Comparison of ENCODE assay signal across 17 mouse cellular contexts in the genomic region with DNA sequence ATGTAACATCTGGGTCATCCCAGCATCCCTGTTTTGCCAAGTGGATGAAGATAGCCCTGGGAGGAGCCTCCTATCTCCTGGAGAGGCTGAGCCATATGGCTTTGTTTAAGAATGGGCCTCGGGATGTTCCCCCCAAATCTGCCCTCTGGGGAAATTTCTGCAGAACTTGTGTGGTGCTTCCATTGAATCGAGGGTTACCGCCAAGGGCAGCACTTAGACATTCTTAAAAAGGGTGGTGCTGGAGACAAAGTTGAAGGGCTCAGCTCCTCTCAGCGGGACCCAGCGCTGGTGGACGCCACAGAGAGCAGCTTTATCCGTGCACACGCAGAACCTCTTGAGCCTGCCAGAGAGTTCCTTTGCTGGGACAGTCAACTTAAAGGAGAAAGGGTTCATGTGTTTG.
A peak's percentile ranks its signal among the peaks of the same experiment; 100 is the strongest.
DNase-seq lines count a peak whose midpoint lies in the region; ATAC-seq and TF ChIP-seq lines count a peak whose summit lies in the region.
"Had no signal": no experiment of that assay in that cellular context is flagged by ENCODE, and none has a peak within 500 bp of the region (broad histone marks: within the 10 kb centered on the region; RNA-seq: fewer than 3 reads in every experiment).

No protein-coding gene starts in this region.

- H3K9me3 ChIP-seq in intestine, embryonic 16.5 days (ENCODE audit: control insufficient read depth, low read length): no peaks in the 10 kb centered on the region
- H3K9me3 ChIP-seq in intestine, embryonic 15.5 days: no peaks in the 10 kb centered on the region
- H3K9me3 ChIP-seq in lung, postnatal 0 days (ENCODE audit: low read length): no peaks in the 10 kb centered on the region
- H3K9me3 ChIP-seq in ES-E14 (ENCODE audit: control insufficient read depth, insufficient read depth, low read depth, low read length): no peaks in the 10 kb centered on the region
- no peaks in the 10 kb centered on the region for H3K9me3 ChIP-seq in embryonic facial prominence, embryonic 15.5 days (replicated peaks)
- no peaks in the 10 kb centered on the region for H3K9me3 ChIP-seq in midbrain, postnatal 0 days (ENCODE audit: low read length)
- H3K9me3 ChIP-seq: midbrain, embryonic 10.5 days; neural tube, embryonic 12.5 days had no signal

- TF ChIP-seq CTCF in lung, postnatal 0 days (IDR thresholded peaks at IDR 0.05): no peak
- no peak for TF ChIP-seq CTCF in midbrain, postnatal 0 days (IDR thresholded peaks at IDR 0.05)

- no peaks in the 10 kb centered on the region for H3K36me3 ChIP-seq in intestine, embryonic 16.5 days (ENCODE audit: control insufficient read depth, insufficient read depth, low read length)
- H3K36me3 ChIP-seq in intestine, embryonic 15.5 days: no peaks in the 10 kb centered on the region
- no peaks in the 10 kb centered on the region for H3K36me3 ChIP-seq in lung, postnatal 0 days (ENCODE audit: insufficient read depth, low read length)
- H3K36me3 ChIP-seq in ES-E14 (ENCODE audit: control insufficient read depth, insufficient read depth, low read length, poor library complexity, severe bottlenecking): no peaks in the 10 kb centered on the region
- no peaks in the 10 kb centered on the region for H3K36me3 ChIP-seq in embryonic facial prominence, embryonic 15.5 days
- no peaks in the 10 kb centered on the region for H3K36me3 ChIP-seq in midbrain, postnatal 0 days (ENCODE audit: insufficient read depth, low read length)
- H3K36me3 ChIP-seq: midbrain, embryonic 10.5 days; neural tube, embryonic 12.5 days had no signal

- H3K4me3 ChIP-seq in intestine, embryonic 16.5 days (ENCODE audit: low read length): no peak overlapping the region
- no peak overlapping the region for H3K4me3 ChIP-seq in intestine, embryonic 15.5 days (replicated peaks)
- H3K4me3 ChIP-seq in lung, postnatal 0 days (ENCODE audit: low read depth, low read length): no peak overlapping the region
- H3K4me3 ChIP-seq in ES-E14 (ENCODE audit: insufficient read depth in 1 of 2, low read depth in 1 of 2, low read length in 2 of 2, poor library complexity in 1 of 2, severe bottlenecking in 1 of 2): no peak overlapping the region
- H3K4me3 ChIP-seq in embryonic facial prominence, embryonic 15.5 days (replicated peaks): no peak overlapping the region
- H3K4me3 ChIP-seq in midbrain, postnatal 0 days (ENCODE audit: low read depth, low read length): no peak overlapping the region
- H3K4me3 ChIP-seq: midbrain, embryonic 10.5 days; neural tube, embryonic 12.5 days had no signal

- DNase-seq in lung, postnatal 0 days (ENCODE audit: low spot score): peak; percentile 51
- no peak for DNase-seq in lung, postnatal 10 days
- DNase-seq in ES-E14 (ENCODE audit: low read depth, low spot score): peak; percentile 51
- no peak for DNase-seq in midbrain, postnatal 0 days (ENCODE audit: low spot score)
- DNase-seq: adrenal gland, postnatal 36 days; cerebellum, adult 9-11 months; heart, postnatal 4 days; lung, postnatal 14 days; right cerebral cortex, postnatal 25 days; thymus, postnatal 14 days had no signal

- ATAC-seq in intestine, embryonic 16.5 days: no peak
- ATAC-seq in intestine, embryonic 15.5 days: no peak
- no peak for ATAC-seq in lung, postnatal 0 days
- no peak for ATAC-seq in embryonic facial prominence, embryonic 15.5 days (ENCODE audit: insufficient number of reproducible peaks, low FRiP score, low TSS enrichment, low read depth)
- no peak for ATAC-seq in midbrain, postnatal 0 days (ENCODE audit: low FRiP score)
- ATAC-seq: forebrain, embryonic 14.5 days; inflammation-experienced regulatory T-cells, adult 6 months had no signal

- WGBS in intestine, embryonic 16.5 days: 74% methylated on average over 8 of the region's 8 CpGs
- 69% methylated on average over 8 of the region's 8 CpGs for WGBS in intestine, embryonic 15.5 days
- WGBS in lung, postnatal 0 days: 51% methylated on average over 8 of the region's 8 CpGs
- 48% methylated on average over 8 of the region's 8 CpGs for WGBS in embryonic facial prominence, embryonic 15.5 days
- 66% methylated on average over 8 of the region's 8 CpGs for WGBS in midbrain, postnatal 0 days

- peak overlapping the region; percentile 31; the same call in 1 of the 2 replicates for H3K27ac ChIP-seq in intestine, embryonic 16.5 days (ENCODE audit: low read length)
- no peak overlapping the region for H3K27ac ChIP-seq in intestine, embryonic 15.5 days
- H3K27ac ChIP-seq in lung, postnatal 0 days (ENCODE audit: low read length): no peak overlapping the region
- no peak overlapping the region; the same call in 1 of the 2 replicates for H3K27ac ChIP-seq in ES-E14 (ENCODE audit: insufficient read depth, low read depth, low read length, poor library complexity, severe bottlenecking)
- H3K27ac ChIP-seq in embryonic facial prominence, embryonic 15.5 days (replicated peaks): 0 out of 2 replicates have a peak overlapping the region, but pooled peaks have one; percentile 34
- H3K27ac ChIP-seq in midbrain, postnatal 0 days (ENCODE audit: low read depth, low read length): no peak overlapping the region
- H3K27ac ChIP-seq: neural tube, embryonic 12.5 days had no signal

- no peaks in the 10 kb centered on the region for H3K27me3 ChIP-seq in intestine, embryonic 16.5 days (replicated peaks; ENCODE audit: control insufficient read depth, insufficient read depth, low read length)
- no peaks in the 10 kb centered on the region for H3K27me3 ChIP-seq in intestine, embryonic 15.5 days (replicated peaks)
- H3K27me3 ChIP-seq in lung, postnatal 0 days (replicated peaks; ENCODE audit: insufficient read depth, low read length): no peaks in the 10 kb centered on the region
- H3K27me3 ChIP-seq in embryonic facial prominence, embryonic 15.5 days: no peaks in the 10 kb centered on the region
- no peaks in the 10 kb centered on the region for H3K27me3 ChIP-seq in midbrain, postnatal 0 days (ENCODE audit: insufficient read depth, low read length)
- H3K27me3 ChIP-seq: neural tube, embryonic 12.5 days had no signal

- H3K4me2 ChIP-seq in intestine, embryonic 16.5 days (ENCODE audit: low read depth, low read length): no peak overlapping the region
- no peak overlapping the region for H3K4me2 ChIP-seq in intestine, embryonic 15.5 days (replicated peaks)
- H3K4me2 ChIP-seq in lung, postnatal 0 days (replicated peaks; ENCODE audit: low read depth, low read length): no peak overlapping the region
- H3K4me2 ChIP-seq in embryonic facial prominence, embryonic 15.5 days (replicated peaks): no peak overlapping the region
- no peak overlapping the region for H3K4me2 ChIP-seq in midbrain, postnatal 0 days (ENCODE audit: low read depth, low read length, poor library complexity, severe bottlenecking)
- H3K4me2 ChIP-seq: neural tube, embryonic 12.5 days had no signal

- no peak for TF ChIP-seq EP300 in lung, postnatal 0 days (IDR thresholded peaks at IDR 0.05)

- H3K4me1 ChIP-seq in intestine, embryonic 16.5 days (ENCODE audit: control insufficient read depth, insufficient read depth, low read length): peaks cover 55% of the 10 kb centered on the region
- H3K4me1 ChIP-seq in intestine, embryonic 15.5 days (replicated peaks): peaks cover 53% of the 10 kb centered on the region
- peaks cover 49% of the 10 kb centered on the region for H3K4me1 ChIP-seq in lung, postnatal 0 days (ENCODE audit: insufficient read depth, low read depth, low read length)
- peaks cover 13 to 26% of the 10 kb centered on the region in 2 experiments for H3K4me1 ChIP-seq in ES-E14 (ENCODE audit: control insufficient read depth in 2 of 2, insufficient read depth in 2 of 2, low read length in 2 of 2, poor library complexity in 1 of 2)
- peaks cover 65% of the 10 kb centered on the region for H3K4me1 ChIP-seq in embryonic facial prominence, embryonic 15.5 days
- H3K4me1 ChIP-seq in midbrain, postnatal 0 days (ENCODE audit: insufficient read depth, low read length): peaks cover 13% of the 10 kb centered on the region

- in situ Hi-C loops in ES-E14 (cut with MboI; ENCODE audit: low sequenced_read_pairs in 2 of 2, unreplicated experiment in 2 of 2): no loop called here

- no peak overlapping the region for H3K9ac ChIP-seq in intestine, embryonic 16.5 days (ENCODE audit: low read depth, low read length)
- H3K9ac ChIP-seq in intestine, embryonic 15.5 days: no peak overlapping the region
- H3K9ac ChIP-seq in lung, postnatal 0 days (replicated peaks; ENCODE audit: low read depth): no peak overlapping the region
- H3K9ac ChIP-seq in ES-E14 (ENCODE audit: insufficient read depth, low read depth, low read length, poor library complexity, severe bottlenecking): no peak overlapping the region
- no peak overlapping the region for H3K9ac ChIP-seq in embryonic facial prominence, embryonic 15.5 days
- no peak overlapping the region for H3K9ac ChIP-seq in midbrain, postnatal 0 days (replicated peaks; ENCODE audit: low read length, poor library complexity, severe bottlenecking)
- H3K9ac ChIP-seq: neural tube, embryonic 12.5 days had no signal

TF ChIP-seq in ES-E14, 5 proteins besides CTCF, POLR2A, EP300 and RAD21:
- no peak for TF ChIP-seq MAFK (IDR thresholded peaks at IDR 0.05; ENCODE audit: insufficient read depth, low read depth, low read length)
- no peak for TF ChIP-seq ZNF384 (IDR thresholded peaks at IDR 0.05; ENCODE audit: low read depth, low read length)
- TF ChIP-seq ZC3H11A (IDR thresholded peaks at IDR 0.05; ENCODE audit: borderline replicate concordance, low read depth, low read length): no peak
- no peak for TF ChIP-seq CHD2 (IDR thresholded peaks at IDR 0.05; ENCODE audit: low read depth, low read length)
- no peak for TF ChIP-seq HCFC1 (IDR thresholded peaks at IDR 0.05; ENCODE audit: borderline replicate concordance, insufficient read depth, low read length)

Comparison
In these comparisons a context has a peak if more than half of its experiments do, and no peak if none do; other contexts are left out.
1. H3K27ac ChIP-seq: peak in intestine, embryonic 16.5 days (single experiment) and embryonic facial prominence, embryonic 15.5 days (single experiment); none in intestine, embryonic 15.5 days (single experiment), lung, postnatal 0 days (single experiment), ES-E14 (single experiment) and midbrain, postnatal 0 days (single experiment).
2. DNase-seq: peak in lung, postnatal 0 days (single experiment) and ES-E14 (single experiment); none in lung, postnatal 10 days (single experiment) and midbrain, postnatal 0 days (single experiment).